Mouse (Mus musculus): ENCODE data around the gene Kif18a.

Kif18a gene

GRCm38 (mm10) chr2:109374881-109375280, 94.3 kb downstream of the Kif18a start:
- no peak for DNase-seq (ENCODE audit: low spot score)

DNA sequence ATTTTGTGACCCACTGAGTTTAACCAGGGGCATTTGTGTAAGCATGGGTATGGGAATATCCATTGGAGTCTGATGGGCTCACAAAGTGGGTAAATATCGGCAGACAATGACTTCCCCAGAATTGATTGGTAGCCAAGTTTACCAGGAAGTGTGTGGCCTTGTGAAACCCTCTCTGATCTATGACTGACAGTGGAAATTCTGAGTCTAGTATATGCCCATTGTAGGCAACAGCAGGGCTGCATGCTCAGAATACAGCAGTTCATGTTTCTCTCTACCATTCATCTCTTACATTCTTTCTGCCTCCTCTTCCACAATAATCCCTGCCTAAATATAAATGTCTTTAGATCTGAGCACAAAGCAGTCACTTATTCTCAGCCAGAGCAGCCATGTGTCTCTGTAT, 103.5 kb downstream of the Kif18a start:
- DNase-seq (ENCODE audit: low spot score) = no peak

GRCm38 (mm10) chr2:109386211-109386610, 105.7 kb downstream of the Kif18a start:
- no peak for DNase-seq (ENCODE audit: low spot score)

GRCm38 (mm10) chr2:109388733-109389132, 108.2 kb downstream of the Kif18a start:
- DNase-seq (ENCODE audit: low spot score) = no peak

GRCm38 (mm10) chr2:109389977-109390376, 109.4 kb downstream of the Kif18a start:
- no peak for DNase-seq (ENCODE audit: low spot score)
